25 mouse cellular contexts compared by ENCODE assay signal in genomic region chr7:144774283-144774682, GRCm38 (mm10). TPM values are rescaled to one million over a fixed set of nuclear protein-coding genes. Genes with fewer than 3 reads are reported as not detected.
A peak's percentile ranks its signal among the peaks of the same experiment; 100 is the strongest.
DNase-seq lines count a peak whose midpoint lies in the region; ATAC-seq lines count a peak whose summit lies in the region.
"Had no signal": no experiment of that assay in that cellular context is flagged by ENCODE, and none has a peak within 500 bp of the region (broad histone marks: within the 10 kb centered on the region; RNA-seq: fewer than 3 reads in every experiment).

No protein-coding gene starts in this region.

- H3K4me3 ChIP-seq in forebrain, embryonic 10.5 days = no peak overlapping the region
- H3K4me3 ChIP-seq in forebrain, embryonic 16.5 days (replicated peaks; ENCODE audit: low read length) = no peak overlapping the region
- no peak overlapping the region for H3K4me3 ChIP-seq in hindbrain, embryonic 10.5 days
- H3K4me3 ChIP-seq in hindbrain, embryonic 12.5 days = no peak overlapping the region
- no peak overlapping the region for H3K4me3 ChIP-seq in limb, embryonic 10.5 days
- H3K4me3 ChIP-seq: forebrain, embryonic 12.5 days; forebrain, embryonic 15.5 days had no signal

- H3K27ac ChIP-seq in forebrain, embryonic 10.5 days = peak overlapping the region; percentile 82
- H3K27ac ChIP-seq in forebrain, embryonic 16.5 days (ENCODE audit: low read length) = no peak overlapping the region
- H3K27ac ChIP-seq in hindbrain, embryonic 10.5 days = peak overlapping the region; percentile 46
- no peak overlapping the region for H3K27ac ChIP-seq in hindbrain, embryonic 12.5 days
- H3K27ac ChIP-seq in limb, embryonic 10.5 days = 0 out of 2 replicates have a peak overlapping the region, but pooled peaks have one; percentile 30
- H3K27ac ChIP-seq: forebrain, embryonic 12.5 days; forebrain, embryonic 15.5 days; hindbrain, embryonic 14.5 days; hindbrain, postnatal 0 days had no signal

- WGBS in forebrain, embryonic 10.5 days = 86% methylated on average over 2 of the region's 2 CpGs
- WGBS in forebrain, embryonic 16.5 days = 89% methylated on average over 2 of the region's 2 CpGs
- WGBS in hindbrain, embryonic 10.5 days = 78% methylated on average over 2 of the region's 2 CpGs
- WGBS in hindbrain, embryonic 12.5 days = 88% methylated on average over 2 of the region's 2 CpGs
- 85% methylated on average over 2 of the region's 2 CpGs for WGBS in limb, embryonic 10.5 days

- H3K9ac ChIP-seq in forebrain, embryonic 16.5 days (replicated peaks; ENCODE audit: low read depth, low read length) = no peak overlapping the region
- H3K9ac ChIP-seq in hindbrain, embryonic 12.5 days = no peak overlapping the region
- H3K9ac ChIP-seq: forebrain, embryonic 12.5 days; forebrain, embryonic 15.5 days; hindbrain, embryonic 14.5 days had no signal

- H3K9me3 ChIP-seq in forebrain, embryonic 10.5 days = no peaks in the 10 kb centered on the region
- H3K9me3 ChIP-seq in forebrain, embryonic 16.5 days (ENCODE audit: control insufficient read depth, low read length) = no peaks in the 10 kb centered on the region
- no peaks in the 10 kb centered on the region for H3K9me3 ChIP-seq in hindbrain, embryonic 10.5 days
- H3K9me3 ChIP-seq in hindbrain, embryonic 12.5 days (replicated peaks) = no peaks in the 10 kb centered on the region
- no peaks in the 10 kb centered on the region for H3K9me3 ChIP-seq in limb, embryonic 10.5 days (replicated peaks)
- H3K9me3 ChIP-seq: forebrain, embryonic 12.5 days; forebrain, embryonic 15.5 days; G1E had no signal

- peaks cover 92% of the 10 kb centered on the region for H3K27me3 ChIP-seq in forebrain, embryonic 10.5 days (ENCODE audit: poor library complexity, severe bottlenecking)
- no peaks in the 10 kb centered on the region for H3K27me3 ChIP-seq in forebrain, embryonic 16.5 days (replicated peaks; ENCODE audit: control insufficient read depth, insufficient read depth, low read length)
- peaks cover 47% of the 10 kb centered on the region for H3K27me3 ChIP-seq in hindbrain, embryonic 10.5 days (ENCODE audit: insufficient read depth, poor library complexity, severe bottlenecking)
- 0 out of 2 replicates have a peak, but pooled peaks cover 12% of the 10 kb centered on the region for H3K27me3 ChIP-seq in hindbrain, embryonic 12.5 days
- H3K27me3 ChIP-seq in limb, embryonic 10.5 days (ENCODE audit: low read depth, poor library complexity, severe bottlenecking) = peaks cover 25% of the 10 kb centered on the region
- H3K27me3 ChIP-seq: Patski had no signal

- no peak for DNase-seq in forebrain, embryonic 10.5 days (ENCODE audit: extremely low spot score, low spot score)
- no peak for DNase-seq in hindbrain, embryonic 10.5 days (ENCODE audit: low spot score)
- DNase-seq in limb, embryonic 10.5 days (ENCODE audit: low spot score) = no peak
- DNase-seq in embryo, embryonic 11 days = no peak
- DNase-seq: adrenal gland, postnatal 10 days; adrenal gland, postnatal 36 days; B cell, adult 2 months; cerebellum, adult 11 months; cerebellum, adult 2 months; cerebellum, adult 9-11 months; cerebellum, postnatal 25 days; gastrocnemius, postnatal 10 days; gastrocnemius, postnatal 36 days; kidney, adult 18-20 months had no signal

- no peak overlapping the region for H3K4me2 ChIP-seq in forebrain, embryonic 16.5 days (ENCODE audit: low read length)
- H3K4me2 ChIP-seq in hindbrain, embryonic 12.5 days (replicated peaks) = no peak overlapping the region
- H3K4me2 ChIP-seq: forebrain, embryonic 12.5 days; forebrain, embryonic 15.5 days; heart, embryonic 11.5 days; hindbrain, embryonic 14.5 days had no signal

- no peak for ATAC-seq in forebrain, embryonic 16.5 days
- no peak for ATAC-seq in hindbrain, embryonic 12.5 days (ENCODE audit: low FRiP score)
- ATAC-seq: forebrain, embryonic 15.5 days; hindbrain, postnatal 0 days; inflammation-experienced regulatory T-cells, adult 6 months; intestine, embryonic 16.5 days; Patski had no signal

- H3K36me3 ChIP-seq in forebrain, embryonic 10.5 days (replicated peaks) = no peaks in the 10 kb centered on the region
- no peaks in the 10 kb centered on the region for H3K36me3 ChIP-seq in forebrain, embryonic 16.5 days (ENCODE audit: control insufficient read depth, insufficient read depth)
- H3K36me3 ChIP-seq in hindbrain, embryonic 10.5 days = no peaks in the 10 kb centered on the region
- H3K36me3 ChIP-seq in hindbrain, embryonic 12.5 days = no peaks in the 10 kb centered on the region
- H3K36me3 ChIP-seq in limb, embryonic 10.5 days = no peaks in the 10 kb centered on the region
- H3K36me3 ChIP-seq: forebrain, embryonic 12.5 days; forebrain, embryonic 15.5 days had no signal

- H3K4me1 ChIP-seq in forebrain, embryonic 10.5 days = peaks cover 28% of the 10 kb centered on the region
- no peaks in the 10 kb centered on the region for H3K4me1 ChIP-seq in forebrain, embryonic 16.5 days (replicated peaks; ENCODE audit: control insufficient read depth, insufficient read depth, low read length)
- H3K4me1 ChIP-seq in hindbrain, embryonic 10.5 days (replicated peaks) = peaks cover 35% of the 10 kb centered on the region
- H3K4me1 ChIP-seq in hindbrain, embryonic 12.5 days = peaks cover 7% of the 10 kb centered on the region; the same call in 1 of the 2 replicates
- H3K4me1 ChIP-seq in limb, embryonic 10.5 days = peaks cover 32% of the 10 kb centered on the region

RNA-seq across cellular contexts. Expression of gene Ano1, which starts 22.5 kb away (rescaled TPM):
- polyA plus RNA-seq in forebrain, embryonic 10.5 days (2016; fragmentation: Nextera tagmentation; extraction: Ambion mirVana) = 17.9 and 22.3 TPM in 2 replicates
- 8.0 and 9.4 TPM in 2 replicates for polyA plus RNA-seq in forebrain, embryonic 16.5 days (2015; fragmentation: Nextera tagmentation; extraction: Ambion mirVana)
- 7.4 and 12.9 TPM in 2 replicates for polyA plus RNA-seq in hindbrain, embryonic 10.5 days (2016; fragmentation: Nextera tagmentation; extraction: Ambion mirVana)
- polyA plus RNA-seq in hindbrain, embryonic 12.5 days (2016; fragmentation: Nextera tagmentation; extraction: Ambion mirVana) = 6.9 and 7.5 TPM in 2 replicates
- 3.1 and 6.0 TPM in 2 replicates for polyA plus RNA-seq in limb, embryonic 10.5 days (2016; fragmentation: Nextera tagmentation; extraction: Ambion mirVana)
- polyA plus RNA-seq: inflammation-experienced regulatory T-cells, adult 6 months had no signal

Comparison
In these comparisons a context has a peak if more than half of its experiments do, and no peak if none do; other contexts are left out.
1. H3K27ac ChIP-seq: peak in forebrain, embryonic 10.5 days (single experiment), hindbrain, embryonic 10.5 days (single experiment) and limb, embryonic 10.5 days (single experiment); none in forebrain, embryonic 16.5 days (single experiment) and hindbrain, embryonic 12.5 days (single experiment).